Mouse (Mus musculus): ENCODE data around the gene Dnaaf2.

The Dnaaf2 gene

DNA sequence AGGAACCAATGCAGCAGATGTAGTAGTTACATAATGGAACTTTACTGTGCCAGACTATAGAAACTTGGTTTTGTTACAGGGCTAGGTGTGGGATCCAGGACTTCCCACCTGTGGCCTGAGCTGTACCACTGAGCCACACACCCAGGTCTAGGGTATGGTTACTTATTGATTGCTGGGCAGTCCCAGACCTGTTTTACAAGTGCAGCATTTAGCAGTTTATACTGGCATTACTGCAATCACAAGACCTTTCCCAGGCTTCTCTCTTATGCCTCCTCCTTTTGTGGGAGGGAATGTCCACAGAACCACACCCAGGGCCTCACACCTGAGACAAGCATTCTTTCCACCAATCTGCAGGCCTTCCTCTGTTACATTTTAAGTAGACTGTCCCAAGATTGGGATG is 756 bp upstream of the Dnaaf2 start:
- no peak for DNase-seq (ENCODE audit: low read depth in 1 of 2, low spot score in 2 of 2)

DNA sequence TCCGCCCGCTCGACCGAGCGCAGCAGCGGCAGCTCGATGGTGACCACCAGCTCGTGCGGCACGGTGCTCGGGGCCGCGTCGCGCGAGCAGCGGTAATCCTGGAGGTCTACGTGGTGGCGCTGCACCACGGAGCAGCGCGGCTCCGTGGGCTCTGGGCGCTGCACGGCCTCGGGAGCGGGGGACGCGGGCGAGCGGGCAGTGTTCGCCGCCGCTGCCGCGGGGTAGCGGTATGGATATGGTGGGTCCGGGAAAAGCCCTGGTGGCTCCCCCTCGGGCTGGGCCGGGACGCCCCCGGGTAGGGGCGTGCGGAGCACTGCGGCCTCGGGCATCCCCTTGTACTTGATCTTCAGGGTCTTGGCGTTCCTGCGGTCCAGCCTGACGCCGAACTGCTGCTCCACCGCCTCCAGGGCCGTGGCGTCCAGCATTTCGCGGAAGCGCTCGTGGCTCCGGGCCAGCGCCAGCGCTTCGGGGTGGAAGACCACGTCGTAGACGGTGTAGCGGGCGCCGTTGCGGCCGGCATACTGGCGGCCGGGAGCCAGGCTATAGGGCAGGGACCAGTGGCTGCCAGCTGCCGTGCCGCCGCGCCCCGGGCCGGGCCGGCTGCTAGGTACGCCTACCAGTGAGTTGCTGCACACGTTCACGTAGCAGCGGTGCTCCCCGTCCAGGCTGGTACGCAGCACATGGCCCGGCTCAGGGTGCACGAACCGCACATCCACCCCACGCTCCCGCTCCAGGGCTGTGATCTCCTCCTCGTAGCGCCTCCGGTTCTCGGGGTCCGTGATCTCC is 658 bp downstream of the Dnaaf2 start:
- peak in 1 of 2 experiments; percentile 41 for DNase-seq (ENCODE audit: low read depth in 1 of 2, low spot score in 2 of 2)

DNA sequence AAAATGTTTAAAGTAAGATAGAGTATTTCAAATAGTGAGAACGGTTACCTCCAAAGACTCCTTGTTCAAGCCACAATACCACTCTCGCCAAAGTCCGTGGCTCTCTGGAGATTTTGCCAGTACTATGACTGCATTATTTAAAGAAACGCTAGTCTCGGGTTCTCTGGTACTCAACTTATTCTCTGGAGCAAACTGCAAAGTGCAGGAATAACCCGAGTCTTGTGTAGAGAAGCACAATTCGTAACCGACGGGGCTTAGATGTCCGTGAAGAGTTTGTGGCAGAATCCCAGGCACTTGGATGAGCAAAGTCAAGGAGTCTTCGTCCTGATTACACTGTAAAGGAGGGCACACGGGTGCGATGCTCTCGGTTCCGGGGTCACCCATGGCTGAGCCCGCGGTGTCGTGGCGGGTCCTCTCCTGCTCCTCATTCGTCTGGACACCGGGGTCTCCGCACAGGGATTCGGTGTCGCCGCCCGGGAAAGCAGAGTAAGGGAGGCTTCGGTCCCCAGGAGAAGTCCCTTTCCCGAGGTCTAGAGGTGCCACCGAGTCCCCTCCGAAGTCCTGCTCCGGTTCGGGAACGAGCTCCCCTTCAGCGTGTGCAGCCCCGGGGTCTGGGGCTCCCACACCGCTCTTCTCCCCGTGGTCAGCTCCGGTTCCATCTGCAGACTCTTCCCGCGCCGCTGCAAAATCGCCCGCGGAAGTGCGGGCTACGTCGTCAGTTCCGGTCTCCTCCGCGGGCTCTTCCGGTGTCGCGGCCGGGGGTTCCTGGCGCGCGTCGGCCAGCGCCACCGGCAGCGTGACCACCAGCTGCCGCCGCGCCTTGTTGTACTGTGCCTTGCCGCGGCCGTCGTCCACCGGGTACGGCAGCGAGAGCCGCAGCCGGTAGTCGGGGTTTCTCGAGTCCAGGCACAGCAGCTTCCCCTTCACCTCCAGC is 1.5 kb downstream of the Dnaaf2 start, which contains the start of gene Gm49383:
TSS of gene Gm49383 (minus strand) at position 661 of the 934 bp plus-strand sequence.
- DNase-seq (ENCODE audit: low read depth in 1 of 2, low spot score in 2 of 2), result peak in 1 of 2 experiments; percentile 34

DNA sequence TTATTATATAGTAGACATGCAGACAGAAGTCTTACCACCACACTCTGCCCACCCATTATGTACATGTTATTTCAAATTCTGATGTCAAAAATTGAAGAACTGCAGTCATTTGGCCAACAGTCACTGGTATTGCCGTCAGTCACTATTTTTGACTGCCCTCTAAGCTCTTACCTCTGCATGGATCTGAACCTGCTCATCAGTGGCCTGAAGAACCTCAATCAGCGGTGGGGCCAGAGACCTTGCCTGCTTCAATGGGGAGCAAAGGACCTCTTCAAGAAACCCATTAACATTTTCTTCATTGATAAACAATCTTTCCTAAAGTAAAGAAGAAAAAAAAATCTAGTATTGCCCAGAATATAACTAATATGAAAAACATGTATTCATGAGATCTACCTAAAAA is 5.6 kb downstream of the Dnaaf2 start:
- DNase-seq (ENCODE audit: low read depth in 1 of 2, low spot score in 2 of 2), result no peak

DNA sequence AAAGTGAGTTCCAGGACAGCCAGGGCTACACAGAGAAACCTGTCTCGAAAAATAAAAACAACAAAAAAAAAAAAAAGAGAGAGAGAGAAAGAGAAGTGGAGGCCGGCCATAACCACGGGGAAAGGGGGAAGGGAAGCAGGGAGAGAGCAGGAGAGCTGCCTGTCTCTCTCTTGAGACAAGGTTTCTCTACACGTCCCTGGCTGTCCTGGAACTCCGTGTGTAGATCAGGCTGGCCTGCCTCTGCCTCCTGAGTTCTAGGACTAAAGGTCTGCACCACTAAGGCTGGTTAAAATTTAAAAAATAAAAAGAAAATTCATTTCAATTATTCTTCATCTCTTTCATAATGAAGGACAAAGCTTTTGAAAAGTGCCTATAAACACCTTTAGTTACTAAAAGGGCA is 6.8 kb downstream of the Dnaaf2 start:
- no peak for DNase-seq (ENCODE audit: low read depth in 1 of 2, low spot score in 2 of 2)

DNA sequence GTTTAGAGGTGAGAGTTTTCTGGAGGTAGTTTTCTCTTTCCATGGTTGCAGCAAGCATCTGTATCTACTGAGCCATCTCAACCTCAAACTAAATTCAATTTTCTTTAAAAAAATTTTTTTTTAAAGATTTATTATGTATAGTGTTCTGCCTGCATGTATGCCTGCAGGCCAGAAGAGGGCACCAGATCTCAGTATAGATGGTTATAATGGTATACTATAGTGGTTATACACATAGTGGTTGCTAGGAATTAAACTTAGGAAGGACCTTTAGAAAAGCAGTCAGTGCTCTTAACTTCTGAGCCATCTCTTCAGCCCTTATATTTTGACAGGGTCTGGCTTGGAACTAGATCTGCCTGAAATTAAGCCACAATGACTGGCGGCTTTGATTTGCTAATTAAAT is 7.7 kb downstream of the Dnaaf2 start:
- DNase-seq (ENCODE audit: low read depth in 1 of 2, low spot score in 2 of 2), result no peak

DNA sequence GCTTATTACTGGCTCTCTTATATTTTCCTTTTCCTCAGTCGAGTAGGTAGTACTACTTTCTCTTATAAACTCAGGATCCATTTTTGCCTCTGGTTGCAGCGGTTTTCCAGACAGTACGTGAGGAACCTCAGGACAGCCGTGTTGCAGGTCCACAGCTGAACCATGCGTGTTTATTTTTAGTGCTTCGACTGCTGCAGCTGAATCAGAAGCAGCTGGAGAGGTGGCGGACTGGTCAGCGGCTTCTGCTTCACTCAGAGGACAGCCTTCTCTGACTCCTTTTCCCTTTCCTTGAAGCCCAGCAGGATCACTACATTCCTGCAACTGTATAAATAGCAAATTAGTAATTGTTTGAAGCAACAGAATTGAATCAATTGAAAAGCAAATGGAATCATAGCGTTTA is 8.2 kb downstream of the Dnaaf2 start:
- DNase-seq (ENCODE audit: low read depth in 1 of 2, low spot score in 2 of 2), result no peak

DNA sequence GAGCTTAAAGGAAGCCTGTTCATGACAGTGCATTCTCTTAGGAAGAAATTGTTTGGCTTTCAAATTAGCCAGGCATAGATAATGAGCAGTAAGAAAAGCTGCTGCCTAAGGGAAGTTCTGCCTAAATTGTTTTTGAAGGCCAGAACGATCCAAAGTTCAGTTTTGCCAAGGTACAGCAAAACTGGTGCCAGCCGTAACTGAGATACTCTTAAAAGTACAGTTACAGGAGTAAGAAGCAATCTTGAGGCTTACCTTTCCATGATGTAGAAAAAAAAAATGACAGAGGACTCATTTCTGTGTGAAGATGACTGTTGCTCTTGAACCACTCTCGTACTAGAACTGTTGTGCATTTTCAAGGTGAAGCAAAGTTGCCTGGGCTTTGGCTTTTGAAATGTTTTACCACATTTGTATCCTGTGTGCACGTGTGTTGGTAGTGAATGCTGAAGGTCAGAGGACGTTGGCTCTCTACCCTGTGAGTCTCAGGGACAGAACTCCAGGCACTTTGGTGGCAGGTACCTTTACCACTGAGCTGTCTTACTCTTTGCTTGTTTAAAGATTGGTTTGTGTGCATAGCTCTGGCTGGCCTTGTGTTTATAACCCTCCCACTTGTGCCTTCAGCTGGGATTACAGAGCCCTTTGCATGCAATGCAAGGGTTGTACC is 11.3 kb downstream of the Dnaaf2 start:
- no peak for DNase-seq (ENCODE audit: low read depth in 1 of 2, low spot score in 2 of 2)

DNA sequence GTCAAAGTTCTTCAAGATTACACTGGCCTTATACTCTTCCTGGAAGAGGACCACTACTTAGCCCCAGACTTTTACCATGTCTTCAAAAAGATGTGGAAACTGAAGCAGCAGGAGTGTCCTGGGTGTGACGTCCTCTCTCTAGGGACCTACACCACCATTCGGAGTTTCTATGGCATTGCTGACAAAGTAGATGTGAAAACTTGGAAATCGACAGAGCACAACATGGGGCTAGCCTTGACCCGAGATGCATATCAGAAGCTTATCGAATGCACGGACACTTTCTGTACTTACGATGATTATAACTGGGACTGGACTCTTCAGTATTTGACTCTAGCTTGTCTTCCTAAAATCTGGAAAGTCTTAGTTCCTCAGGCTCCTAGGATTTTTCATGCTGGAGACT is 12.9 kb downstream of the Dnaaf2 start:
- no peak for DNase-seq (ENCODE audit: low read depth in 1 of 2, low spot score in 2 of 2)

DNA sequence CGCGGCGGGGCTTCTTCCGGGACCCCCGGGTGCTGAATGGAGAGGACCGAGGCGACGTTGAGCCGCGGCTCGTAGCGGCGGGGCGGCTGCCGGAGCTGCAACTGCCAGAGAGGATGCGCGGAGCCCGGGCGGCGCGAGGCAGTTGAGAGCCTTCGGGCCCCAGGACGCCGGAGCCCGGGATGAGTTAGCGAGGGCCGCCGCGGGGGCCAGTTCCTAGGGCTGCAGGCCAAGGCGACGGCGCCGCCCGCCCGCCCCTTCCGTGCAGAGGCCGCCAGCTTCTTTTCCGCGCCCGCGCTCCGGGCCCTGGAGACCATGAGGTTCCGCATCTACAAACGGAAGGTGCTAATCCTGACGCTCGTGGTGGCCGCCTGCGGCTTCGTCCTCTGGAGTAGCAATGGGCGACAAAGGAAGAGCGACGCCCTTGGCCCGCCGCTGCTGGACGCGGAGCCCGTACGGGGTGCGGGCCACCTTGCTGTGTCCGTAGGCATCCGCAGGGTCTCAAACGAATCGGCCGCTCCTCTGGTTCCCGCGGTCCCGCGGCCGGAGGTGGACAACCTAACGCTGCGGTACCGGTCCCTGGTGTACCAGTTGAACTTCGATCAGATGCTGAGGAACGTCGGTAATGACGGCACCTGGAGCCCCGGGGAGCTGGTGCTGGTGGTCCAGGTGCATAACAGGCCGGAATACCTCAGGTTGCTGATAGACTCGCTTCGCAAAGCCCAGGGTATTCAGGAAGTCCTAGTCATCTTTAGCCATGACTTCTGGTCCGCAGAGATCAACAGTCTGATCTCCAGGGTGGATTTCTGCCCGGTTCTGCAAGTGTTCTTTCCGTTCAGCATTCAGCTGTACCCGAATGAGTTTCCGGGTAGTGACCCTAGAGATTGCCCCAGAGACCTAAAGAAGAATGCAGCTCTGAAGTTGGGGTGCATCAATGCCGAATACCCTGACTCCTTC is 13.6 kb downstream of the Dnaaf2 start:
- peak in 1 of 2 experiments; percentile 40 for DNase-seq (ENCODE audit: low read depth in 1 of 2, low spot score in 2 of 2)

DNA sequence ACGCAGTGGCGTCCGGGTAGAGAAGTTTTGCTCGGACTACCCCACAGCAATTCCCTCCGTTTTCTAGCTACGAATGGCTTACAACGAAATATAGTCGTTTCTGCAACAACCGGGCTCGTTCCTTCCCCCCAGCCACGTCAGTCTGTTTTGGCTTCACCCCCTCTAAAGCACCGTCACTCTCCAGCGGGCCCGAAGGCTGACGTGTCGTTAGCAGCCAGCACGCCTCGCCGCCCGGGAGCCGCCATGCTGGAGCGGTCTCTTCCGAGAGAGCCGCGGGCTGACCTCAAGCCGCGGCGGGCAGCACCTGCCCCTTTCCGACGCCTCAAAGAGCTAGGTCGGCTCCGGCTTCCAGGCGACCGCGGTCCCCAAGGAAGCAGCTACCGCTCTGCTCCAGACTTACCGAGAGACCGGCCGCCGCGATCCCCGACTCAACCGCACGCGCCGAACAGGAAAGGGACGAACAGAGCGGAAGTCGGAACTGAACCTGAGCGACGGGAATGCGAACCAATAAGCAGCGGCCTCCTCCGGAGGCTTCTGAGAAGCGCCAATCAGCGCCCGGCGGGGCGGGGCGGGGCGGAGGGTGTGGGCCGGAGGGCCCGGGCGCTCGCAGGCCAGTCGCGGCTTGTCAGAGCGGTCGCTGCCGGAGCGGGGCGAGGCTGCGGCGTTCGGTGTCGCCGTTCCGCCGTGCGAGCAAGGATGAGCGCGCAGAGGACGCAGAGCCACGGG is 14.5 kb downstream of the Dnaaf2 start, which contains the start of the genes Rpl36al and Mgat2:
TSS of gene Rpl36al (minus strand) at position 501 of the 726 bp plus-strand sequence.
TSS of gene Mgat2 (plus strand) at position 575 of the 726 bp plus-strand sequence.
- peak; percentile 89 to 94 for DNase-seq (ENCODE audit: low read depth in 1 of 2, low spot score in 2 of 2)

DNA sequence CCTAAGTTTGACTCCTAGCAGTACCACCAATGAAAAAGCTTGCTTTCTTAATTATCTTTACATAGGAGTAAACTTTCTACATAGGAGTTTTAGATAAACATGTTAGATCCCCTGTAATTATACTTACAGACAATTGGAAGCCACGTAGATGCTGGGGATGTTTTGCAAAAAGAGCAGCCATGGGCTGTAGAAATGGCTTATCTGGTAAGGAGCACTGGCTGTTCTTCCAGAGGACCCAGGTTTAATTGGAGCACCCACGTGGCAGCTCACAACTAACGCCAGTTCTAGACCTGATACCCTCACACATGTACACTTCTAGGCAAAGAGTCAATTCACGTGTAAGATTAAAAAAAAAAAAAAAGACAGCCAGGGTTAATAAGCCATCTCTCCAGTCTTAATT is 16.4 kb downstream of the Dnaaf2 start:
- DNase-seq (ENCODE audit: low read depth in 1 of 2, low spot score in 2 of 2), result no peak

DNA sequence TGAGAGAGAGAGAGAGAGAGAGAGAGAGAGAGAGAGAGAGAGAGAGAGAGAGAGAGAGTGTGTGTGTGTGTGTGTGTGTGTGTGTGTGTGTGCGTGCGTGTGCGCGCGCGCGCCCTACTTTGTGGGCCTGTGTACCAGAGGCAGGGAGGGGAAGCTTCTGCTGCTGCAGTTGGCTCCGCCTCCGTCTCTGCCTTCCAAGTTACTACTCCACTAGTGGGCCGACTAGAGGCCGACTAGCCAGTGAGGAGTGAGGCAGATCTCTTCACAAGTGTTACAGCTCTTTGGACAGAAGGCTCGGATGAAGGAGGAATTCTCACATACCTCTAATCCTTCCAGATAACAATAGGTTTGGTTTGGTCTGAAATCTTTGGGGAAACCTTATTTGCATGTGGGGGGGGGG is 18.9 kb downstream of the Dnaaf2 start:
- no peak for DNase-seq (ENCODE audit: low read depth in 1 of 2, low spot score in 2 of 2)

DNA sequence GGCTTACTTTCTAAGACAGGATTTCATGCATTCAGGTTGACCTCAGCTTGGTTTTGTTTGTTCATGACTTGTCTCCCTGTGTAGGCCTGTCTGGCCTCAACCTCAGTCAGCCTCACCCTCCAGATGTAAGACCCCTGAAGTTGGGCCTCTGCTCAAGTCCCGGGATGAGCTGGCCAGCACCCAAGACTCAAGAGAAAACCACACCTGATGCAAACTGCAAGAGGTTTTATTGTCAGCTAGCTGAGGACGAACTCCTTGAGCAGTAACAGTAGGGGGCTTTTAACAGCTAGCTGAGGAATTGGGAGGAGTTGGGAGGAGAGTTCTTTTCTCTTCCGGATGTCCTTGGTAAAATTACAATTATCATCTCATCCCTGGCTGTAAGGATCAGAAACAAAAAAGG is 20.7 kb downstream of the Dnaaf2 start:
- DNase-seq (ENCODE audit: low read depth in 1 of 2, low spot score in 2 of 2), result no peak

DNA sequence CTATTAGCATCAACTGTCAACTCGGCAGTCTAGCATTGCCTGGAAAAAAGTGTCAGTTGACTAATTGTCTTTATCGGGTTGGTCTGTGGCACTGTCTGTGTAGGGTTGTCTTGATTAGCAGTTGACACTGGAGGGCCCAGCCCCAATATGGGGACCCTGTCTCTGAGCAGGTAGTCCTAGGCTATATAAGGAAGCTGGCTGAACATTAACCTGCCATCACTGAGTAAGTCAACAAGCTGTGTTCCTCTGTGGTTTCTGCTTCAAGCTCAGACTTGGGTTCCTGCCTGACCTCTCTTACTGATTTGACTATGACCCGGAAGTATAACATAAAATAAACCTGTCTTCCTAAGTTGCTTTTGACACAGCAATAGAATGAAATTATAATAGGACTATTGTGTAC is 22.3 kb downstream of the Dnaaf2 start:
- DNase-seq (ENCODE audit: low read depth in 1 of 2, low spot score in 2 of 2), result no peak

DNA sequence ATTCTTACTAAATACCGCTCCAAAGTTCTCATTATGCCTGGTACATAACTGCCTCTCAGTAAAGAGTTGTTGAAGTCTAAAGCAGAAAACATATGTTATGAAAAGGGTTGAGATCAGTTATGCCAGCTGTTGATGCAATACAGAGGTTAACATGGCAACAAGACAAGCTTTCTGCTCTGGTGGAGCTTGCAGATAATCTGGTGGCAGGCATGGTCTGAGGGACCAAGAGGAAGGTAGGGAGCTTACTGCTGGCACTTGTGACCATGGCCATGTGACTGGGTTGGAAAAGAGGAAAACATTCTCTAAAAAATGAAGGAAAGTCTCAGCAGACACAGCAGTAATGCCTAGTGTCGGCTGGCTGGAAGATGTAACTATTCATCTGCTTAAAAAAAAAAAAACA is 26.9 kb downstream of the Dnaaf2 start:
- DNase-seq (ENCODE audit: low read depth in 1 of 2, low spot score in 2 of 2), result no peak

DNA sequence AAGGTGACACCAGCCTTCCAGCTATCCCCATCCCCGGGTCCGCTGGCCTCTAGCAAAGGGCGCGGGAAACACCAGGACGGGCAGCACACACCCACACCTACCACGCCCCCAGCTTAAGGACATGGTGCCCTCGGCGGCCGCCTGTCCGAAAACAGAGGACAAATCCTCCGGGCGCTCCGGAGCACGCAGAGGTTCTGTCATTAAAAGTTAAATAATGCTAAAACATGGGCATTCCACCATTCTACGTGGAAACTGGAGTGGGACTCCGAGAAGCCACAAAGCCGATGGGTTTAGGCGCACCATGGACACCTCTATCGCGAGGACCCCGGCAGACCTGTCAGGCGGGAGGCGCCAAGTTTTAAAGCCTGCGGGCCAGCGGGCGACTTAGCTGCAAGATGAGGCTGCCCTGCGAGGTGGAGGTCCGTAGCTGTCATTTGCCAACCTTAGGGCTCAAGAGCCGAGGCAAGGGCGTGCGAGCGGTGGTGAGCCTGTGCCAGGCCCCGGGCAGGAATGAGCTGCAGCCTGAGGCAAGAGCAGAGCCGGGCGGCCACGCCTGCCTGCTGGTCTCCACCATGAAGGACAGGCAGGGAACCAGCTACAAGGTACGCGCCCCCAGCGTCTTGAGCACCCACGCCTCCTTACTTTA is 29.6 kb downstream of the Dnaaf2 start, which contains the start of gene Lrr1:
TSS of gene Lrr1 (plus strand) at position 354 of the 646 bp plus-strand sequence.
- DNase-seq (ENCODE audit: low read depth in 1 of 2, low spot score in 2 of 2), result peak; percentile 71 to 86

DNA sequence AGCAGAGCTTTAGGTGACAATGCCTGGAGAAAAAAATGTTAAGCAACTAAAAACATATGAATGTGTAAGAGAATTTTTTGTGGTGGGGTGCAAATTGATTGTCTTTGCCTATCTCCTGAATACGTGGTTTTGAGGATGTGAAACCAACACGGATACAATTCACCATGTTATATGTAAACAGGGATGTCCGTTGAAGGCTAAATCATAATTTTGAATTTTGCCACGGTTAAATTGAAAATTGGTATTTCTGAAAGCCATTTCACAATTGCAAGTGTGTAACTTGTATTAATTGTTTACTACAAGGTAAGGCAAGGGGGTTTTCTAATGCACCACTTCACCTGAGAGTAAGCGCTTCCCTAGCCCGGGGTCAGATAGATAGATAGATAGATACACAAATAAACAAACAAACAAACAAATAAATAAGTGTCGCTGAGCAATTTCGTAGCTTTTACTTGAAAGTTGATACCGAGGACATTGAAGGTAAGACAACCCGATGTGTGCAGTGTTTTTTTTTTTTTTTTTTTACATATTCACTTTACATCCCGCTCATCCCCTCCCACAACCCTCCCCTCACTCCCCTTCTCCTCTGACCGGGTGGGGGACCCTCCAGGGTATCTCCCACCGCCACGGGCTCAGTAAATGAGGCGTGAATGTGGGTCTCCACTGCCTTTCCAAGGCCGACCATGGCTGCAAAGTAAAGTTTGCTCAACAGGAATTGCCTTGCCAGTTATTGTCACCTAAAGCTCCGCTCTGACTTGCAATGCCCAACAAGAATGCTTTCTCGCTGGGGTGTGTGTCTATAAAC is 30.4 kb downstream of the Dnaaf2 start:
- DNase-seq (ENCODE audit: low read depth in 1 of 2, low spot score in 2 of 2), result no peak
